Mouse (Mus musculus) erythroblast, embryonic 14.5 days (primary cell): ENCODE results near the gene Med19.

Source experiments
- GATA1 ChIP-seq: IDR thresholded peaks from 2 replicates; pipeline ENCODE4 v1.6.1; 2012; ENCODE audit warnings: low read length, inconsistent platforms, mixed read lengths
- TAL1 ChIP-seq: IDR thresholded peaks from 3 replicates; pipeline ENCODE4 v1.6.1; 2012; ENCODE audit warnings: low read length, inconsistent platforms, mixed read lengths

DNA sequence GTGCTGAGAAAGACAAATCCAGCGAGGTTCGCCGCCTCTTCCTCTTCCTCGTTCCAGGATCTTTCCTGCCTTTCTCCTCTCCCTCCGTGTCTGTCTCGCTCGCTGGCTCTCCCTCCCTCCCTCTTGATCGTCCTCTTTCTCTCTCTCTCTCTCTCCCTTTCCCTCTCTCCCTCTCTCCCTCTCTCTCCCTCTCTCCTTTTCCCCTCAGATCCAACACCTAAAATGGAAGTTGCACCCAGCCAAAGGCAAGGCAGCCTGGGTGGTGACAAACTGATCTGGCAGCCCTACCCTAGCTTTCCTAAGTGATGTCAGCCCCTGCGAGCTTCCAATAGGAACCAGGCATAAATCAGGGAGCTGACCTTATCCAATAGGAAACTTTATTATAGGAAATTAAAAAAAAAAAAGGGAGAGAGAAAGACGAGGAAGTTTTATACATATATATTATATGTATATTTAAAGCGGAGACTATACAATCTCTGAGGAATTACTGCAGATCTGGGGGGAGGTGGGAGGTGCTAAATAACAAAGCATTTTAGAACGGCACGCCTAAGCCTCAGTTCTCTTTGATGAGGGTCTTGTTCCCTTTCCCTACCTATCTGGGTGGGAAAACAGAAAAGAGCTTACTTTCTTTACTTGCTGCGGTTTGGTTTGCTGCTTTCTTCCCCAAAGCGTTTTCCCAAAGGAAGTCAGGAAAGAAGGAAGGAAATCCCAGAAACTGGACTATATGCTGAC is 27.6 kb upstream of the Med19 start, which contains the start of gene Ctnnd1:
- TF ChIP-seq GATA1: no peak
- TF ChIP-seq TAL1: no peak
